Mouse (Mus musculus) kidney, adult 2 months (tissue): ENCODE results near the gene 9030025P20Rik.
"Not testable (repeated sequence)": the region's sequence is repeated elsewhere in the genome, so short reads cannot be mapped to it uniquely, and the experiment has no call there.

ENCODE experiments used
- CTCF ChIP-seq: fragments of 200-500 bp; conservative IDR thresholded peaks from 2 replicates; pipeline ENCODE4 v1.5.1; 2011; ENCODE audit warnings: low read depth, mild to moderate bottlenecking, control low read depth, low read length, moderate library complexity, mixed read lengths; ENCODE audit not compliant: insufficient read depth, insufficient read length
- POLR2A ChIP-seq: fragments of 200-500 bp; IDR thresholded peaks from one replicate; pipeline ENCODE4 v1.6.1; 2011; ENCODE audit warnings: low read depth, low read length, control low read depth

DNA sequence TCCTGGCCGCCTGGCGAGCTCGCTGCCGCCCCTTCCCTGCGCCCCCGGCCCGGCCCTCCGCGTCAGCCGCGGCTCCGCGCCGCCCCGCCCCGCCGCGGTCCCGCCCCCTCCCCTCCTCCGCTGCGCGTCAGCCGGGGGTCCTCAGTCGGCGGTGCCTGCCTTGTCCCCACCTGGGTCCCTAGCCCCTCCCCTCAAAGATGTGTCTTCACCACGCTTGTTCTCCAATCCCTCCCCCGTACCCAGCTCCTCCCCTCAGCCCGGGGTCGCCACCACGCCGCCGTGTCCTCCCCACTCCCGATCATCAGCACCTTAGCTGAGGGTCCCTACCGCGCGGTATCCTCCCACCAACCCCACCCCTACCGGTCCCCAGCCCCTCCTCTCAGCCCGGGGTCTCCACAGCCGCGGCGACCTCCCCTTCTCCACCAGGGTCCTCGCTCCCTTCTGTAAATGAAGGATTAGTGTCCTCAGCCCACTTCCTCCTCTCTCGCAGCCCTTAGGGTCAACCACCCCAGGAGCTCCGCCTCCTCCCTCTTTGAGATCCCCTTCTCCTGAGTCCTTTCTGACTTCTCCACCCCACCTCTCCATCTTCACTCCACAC, 16.6 kb upstream of the 9030025P20Rik start:
- not testable (repeated sequence) for TF ChIP-seq CTCF, POLR2A
